Mouse (Mus musculus): Measurements from ENCODE around the gene P4hb.
"Not testable (repeated sequence)": the region's sequence is repeated elsewhere in the genome, so short reads cannot be mapped to it uniquely, and the experiment has no call there.

Gene P4hb

GRCm38 (mm10) chr11:120541907-120542306 is 31.1 kb downstream of the P4hb start:
- in situ Hi-C loops (cut with MboI; ENCODE audit: low sequenced_read_pairs): no loop called here

DNA sequence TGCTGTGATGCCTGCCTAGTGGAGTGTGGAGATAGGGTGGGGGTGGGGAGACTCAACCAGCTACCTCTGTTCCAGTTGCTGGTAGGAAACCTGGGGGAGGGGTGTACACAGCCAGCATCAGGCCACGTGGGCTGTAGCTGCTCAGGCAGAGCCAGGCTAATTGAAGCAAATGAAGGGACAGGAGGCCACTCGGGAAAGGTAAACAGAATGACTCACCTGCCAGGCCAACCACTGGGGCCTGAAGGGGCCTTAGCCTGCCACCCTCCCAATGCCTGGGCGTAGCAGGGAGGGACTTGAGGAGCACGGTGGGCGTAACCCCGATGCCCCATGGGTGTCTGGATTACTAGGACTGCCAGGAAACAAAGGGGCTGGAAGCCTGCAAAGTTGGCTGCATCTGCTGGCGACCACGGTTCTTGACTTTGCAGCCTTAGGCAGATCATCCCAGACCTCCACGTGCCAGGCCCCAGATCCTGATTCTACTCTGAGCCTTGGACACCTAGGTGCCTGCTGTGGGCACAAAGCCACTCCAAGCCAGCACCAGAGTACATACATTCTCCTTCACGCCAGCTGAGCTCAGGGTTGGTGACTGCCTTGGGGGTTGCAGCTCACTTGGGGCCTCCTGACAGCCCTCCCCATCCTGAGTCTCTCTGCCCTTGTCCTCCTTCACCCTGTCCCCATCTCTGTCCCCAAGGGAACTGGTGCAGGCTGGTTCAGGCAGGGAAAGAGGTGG is 33.6 kb downstream of the P4hb start:
- in situ Hi-C loops (cut with MboI; ENCODE audit: low sequenced_read_pairs): no loop called here

- in situ Hi-C loops (cut with MboI; ENCODE audit: low sequenced_read_pairs): no loop called here
Observed at GRCm38 (mm10) chr11:120538955-120539284, 34.1 kb downstream of the P4hb start.

- in situ Hi-C loops (cut with MboI; ENCODE audit: low sequenced_read_pairs): no loop called here
Observed at GRCm38 (mm10) chr11:120538485-120538884, 34.6 kb downstream of the P4hb start.

DNA sequence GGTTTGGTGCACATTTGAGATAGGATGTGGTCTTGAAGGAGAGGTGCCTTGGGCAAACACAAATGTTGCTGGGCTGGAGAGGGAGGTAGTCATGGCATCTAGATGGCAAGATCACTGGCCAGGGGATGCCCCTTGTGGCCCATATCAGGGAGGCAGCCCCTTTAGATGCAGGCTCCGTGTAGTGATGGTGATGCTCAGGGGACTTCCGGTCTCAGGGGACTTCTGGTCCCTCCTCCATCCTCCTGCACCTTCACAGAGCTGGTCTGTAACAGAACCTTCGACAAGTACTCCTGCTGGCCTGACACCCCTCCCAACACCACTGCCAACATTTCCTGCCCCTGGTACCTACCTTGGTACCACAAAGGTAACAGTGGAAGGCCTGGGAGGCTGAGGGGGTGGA is 37.2 kb downstream of the P4hb start:
- in situ Hi-C loops (cut with MboI; ENCODE audit: low sequenced_read_pairs): no loop called here

- in situ Hi-C loops (cut with MboI; ENCODE audit: low sequenced_read_pairs): no loop called here
Observed at GRCm38 (mm10) chr11:120535145-120535544, 37.9 kb downstream of the P4hb start.

DNA sequence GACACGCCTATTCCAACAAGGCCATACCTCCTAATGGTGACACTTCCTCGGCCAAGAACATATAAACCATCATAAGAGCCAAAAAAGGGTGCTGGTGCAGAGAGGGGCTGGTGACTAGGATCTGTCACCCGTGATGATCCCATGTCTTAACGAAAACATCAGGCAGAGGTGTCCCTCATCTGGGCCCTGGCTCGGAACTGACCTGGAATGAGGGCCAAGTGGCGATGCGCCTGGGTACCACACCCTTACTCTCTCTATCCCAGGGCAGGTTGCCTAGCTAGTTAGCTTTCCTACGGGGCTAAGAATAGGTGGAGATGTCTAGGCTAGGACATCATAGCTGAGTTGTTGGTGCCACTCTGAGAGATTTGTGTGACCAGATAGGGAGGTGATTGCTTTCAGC is 39.0 kb downstream of the P4hb start:
- in situ Hi-C loops (cut with MboI; ENCODE audit: low sequenced_read_pairs): no loop called here

DNA sequence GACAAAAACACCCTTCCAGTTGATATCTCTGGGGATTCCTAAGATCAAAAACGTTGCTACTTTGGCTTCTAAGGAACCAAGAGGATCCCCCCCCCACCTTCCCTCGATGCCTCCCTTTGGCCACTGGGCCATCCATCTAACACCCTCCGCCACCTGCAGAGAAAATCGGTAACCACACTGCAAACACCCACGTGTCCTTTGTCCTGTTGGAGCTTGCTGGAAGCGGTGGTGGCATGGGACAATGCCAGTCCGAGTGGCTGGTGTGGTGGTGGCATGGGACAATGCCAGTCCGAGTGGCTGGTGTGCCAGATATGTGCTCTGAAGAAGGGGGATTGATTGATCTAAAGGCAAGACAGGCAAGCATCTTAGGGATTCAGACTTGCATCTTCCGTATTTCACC is 41.4 kb downstream of the P4hb start:
- in situ Hi-C loops (cut with MboI; ENCODE audit: low sequenced_read_pairs): no loop called here

GRCm38 (mm10) chr11:120530085-120530964 is 42.7 kb downstream of the P4hb start, which contains the start of gene Gcgr:
TSS of gene Gcgr (plus strand) at chr11:120530699.
- in situ Hi-C loops (cut with MboI; ENCODE audit: low sequenced_read_pairs): no loop called here

DNA sequence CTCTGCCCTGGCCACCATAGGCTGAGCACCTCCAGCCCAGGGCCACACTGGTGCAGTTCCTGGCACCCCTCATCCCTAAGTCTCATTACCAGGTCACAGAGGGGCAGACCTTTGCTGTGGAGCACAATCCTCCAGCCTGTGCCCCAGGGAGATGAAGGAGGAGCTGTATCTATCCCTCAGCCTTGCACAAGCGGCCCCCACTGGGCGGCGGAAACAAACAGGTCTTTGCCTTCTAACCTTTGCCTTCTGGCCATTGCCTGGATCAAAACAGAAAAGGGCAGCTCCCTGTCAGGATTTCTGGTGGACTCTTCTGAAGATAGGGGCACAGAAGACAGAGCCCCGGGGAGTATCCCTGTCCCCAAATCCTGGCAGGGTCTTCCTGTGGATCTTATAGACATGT is 44.1 kb downstream of the P4hb start:
- in situ Hi-C loops (cut with MboI; ENCODE audit: low sequenced_read_pairs): no loop called here

DNA sequence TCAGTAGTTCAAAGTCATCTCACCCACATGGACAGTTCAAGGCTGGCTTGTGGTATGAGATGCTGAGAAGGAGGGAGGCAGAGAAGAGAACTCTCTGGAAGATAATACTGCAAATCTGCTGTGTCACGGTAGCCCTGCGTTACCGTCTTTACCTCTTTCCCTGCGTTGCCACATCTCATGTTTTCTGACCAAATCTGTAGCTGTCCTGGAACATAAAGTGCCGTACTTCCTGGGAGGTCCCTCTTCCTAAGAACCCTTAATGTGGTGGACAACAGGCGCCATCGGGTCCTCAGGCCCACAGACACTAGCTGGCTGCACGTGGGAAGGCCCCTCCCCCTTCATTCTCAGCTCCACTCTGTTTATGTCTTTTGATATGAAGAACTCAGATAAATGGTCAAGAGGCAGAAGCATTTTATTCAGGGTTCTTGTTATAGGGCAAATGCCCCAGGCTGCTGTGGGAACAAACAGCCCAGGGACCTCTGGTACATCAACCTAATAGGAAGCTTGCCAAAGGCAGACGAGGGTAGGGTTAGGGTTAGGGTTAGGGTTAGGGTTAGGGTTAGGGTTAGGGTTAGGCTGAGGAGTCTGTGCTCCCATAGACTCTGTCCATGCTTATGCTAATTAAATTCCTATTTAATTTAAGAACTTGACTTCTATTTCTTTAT is 45.2 kb downstream of the P4hb start:
- in situ Hi-C loops (cut with MboI; ENCODE audit: low sequenced_read_pairs): no loop called here

DNA sequence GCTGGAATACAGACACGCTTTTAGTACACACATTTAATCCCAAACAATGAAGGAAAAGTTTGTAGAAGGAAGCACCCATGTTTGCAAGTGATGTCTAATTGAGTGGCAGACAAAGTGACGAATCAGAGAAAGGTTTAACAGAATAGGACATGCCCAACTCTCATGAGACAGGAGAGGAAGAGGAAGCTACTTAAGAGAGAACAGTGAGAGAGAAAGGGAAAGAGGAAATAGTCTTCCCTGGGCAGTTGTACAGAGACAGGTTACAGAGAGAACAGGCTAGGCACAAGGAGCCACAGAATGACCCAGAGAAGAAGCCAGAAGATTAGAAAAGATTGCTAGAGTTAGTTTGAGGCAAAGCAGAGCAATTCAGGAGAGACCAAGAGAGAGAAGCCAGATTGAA is 47.1 kb downstream of the P4hb start:
- in situ Hi-C loops (cut with MboI; ENCODE audit: low sequenced_read_pairs): no loop called here

DNA sequence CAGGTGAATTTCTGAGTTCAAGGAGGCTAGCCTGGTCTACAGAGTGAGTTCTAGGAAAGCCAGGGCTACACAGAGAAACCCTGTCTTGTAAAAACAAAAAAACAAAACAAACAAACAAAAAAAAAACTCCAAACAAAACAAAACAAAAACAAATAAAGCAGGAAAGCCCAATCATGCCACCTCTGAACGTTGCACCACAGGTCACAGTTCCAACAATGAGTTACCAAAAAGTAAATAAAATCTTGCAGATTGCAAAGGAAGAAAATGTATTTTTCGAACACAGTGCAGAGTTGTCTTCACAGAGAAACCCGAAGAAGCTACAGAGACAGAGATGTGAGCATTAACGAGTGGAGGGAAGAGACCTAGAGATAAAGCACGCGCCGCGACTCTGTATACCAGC is 50.5 kb downstream of the P4hb start:
- in situ Hi-C loops (cut with MboI; ENCODE audit: low sequenced_read_pairs): no loop called here

DNA sequence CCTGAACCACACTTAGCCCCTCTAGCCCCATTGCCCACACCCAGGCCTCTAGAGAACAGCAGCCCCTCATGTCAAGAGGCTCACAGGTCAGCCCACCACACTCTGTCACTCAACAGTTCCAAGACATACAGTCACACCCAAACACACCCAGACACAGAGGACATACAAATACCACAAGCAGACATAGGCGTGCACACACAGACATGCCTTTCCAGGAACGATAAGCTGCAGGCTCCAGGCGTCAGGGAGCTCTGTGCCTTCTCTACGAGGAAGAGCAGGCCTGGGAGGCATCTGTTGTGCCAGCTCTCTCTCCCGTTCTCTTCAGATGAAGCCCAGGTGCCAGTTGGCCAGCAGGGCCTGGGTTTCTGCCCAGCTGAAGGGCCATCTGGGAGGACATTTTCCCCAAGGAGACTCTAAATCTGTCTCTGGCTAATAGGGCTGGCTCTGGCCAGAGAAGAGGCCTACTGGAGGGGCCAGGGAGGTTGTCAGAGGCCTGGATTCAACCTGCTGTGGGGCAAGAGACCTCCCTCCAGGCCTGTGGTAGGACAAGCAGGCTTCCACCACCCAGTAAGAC is 52.0 kb downstream of the P4hb start:
- in situ Hi-C loops (cut with MboI; ENCODE audit: low sequenced_read_pairs): no loop called here

- in situ Hi-C loops (cut with MboI; ENCODE audit: low sequenced_read_pairs): no loop called here
Observed at GRCm38 (mm10) chr11:120520498-120520897, 52.6 kb downstream of the P4hb start.

DNA sequence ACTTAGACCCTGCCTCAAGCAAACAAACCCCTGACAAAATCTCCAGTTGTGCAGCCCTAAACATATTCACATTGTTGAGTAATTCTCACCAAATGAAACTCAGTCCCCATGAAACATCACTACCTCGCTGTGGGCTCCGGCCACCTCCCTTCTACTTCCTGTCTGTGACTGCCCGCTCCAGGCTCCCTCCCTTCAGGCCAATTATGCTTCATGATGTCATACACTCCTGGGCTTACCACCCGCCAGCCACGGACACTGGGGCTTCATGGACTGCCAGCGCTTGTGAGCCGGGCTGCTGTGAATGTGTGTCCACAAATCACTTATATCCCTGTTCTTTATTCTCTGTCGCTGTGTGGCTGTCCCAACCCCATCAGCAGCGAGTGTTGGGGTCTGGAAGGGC is 53.3 kb downstream of the P4hb start:
- in situ Hi-C loops (cut with MboI; ENCODE audit: low sequenced_read_pairs): no loop called here

DNA sequence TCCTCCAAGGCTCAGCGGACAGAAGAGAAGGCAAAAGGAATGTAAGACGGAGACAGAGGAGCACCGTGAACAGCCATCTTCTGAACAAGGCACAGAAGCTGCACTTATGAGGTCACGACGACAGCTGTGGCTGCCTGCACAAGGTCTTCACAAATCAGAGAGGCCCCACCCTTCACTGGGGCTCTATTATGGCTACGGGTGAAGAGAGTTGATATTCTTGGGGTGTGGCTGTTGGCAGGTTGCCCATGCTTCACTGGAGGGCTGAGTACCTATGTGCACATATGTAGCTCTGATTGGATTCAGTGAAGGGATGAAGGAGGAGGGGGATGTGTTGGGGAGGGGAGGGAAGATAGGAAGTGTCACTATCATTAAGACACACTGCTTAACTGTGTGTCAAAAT is 54.5 kb downstream of the P4hb start:
- in situ Hi-C loops (cut with MboI; ENCODE audit: low sequenced_read_pairs): no loop called here

GRCm38 (mm10) chr11:120518027-120518426 is 55.0 kb downstream of the P4hb start:
- in situ Hi-C loops (cut with MboI; ENCODE audit: low sequenced_read_pairs): no loop called here

GRCm38 (mm10) chr11:120517147-120517546 is 55.9 kb downstream of the P4hb start:
- in situ Hi-C loops (cut with MboI; ENCODE audit: low sequenced_read_pairs): no loop called here

GRCm38 (mm10) chr11:120515611-120516010 is 57.4 kb downstream of the P4hb start:
- in situ Hi-C loops (cut with MboI; ENCODE audit: low sequenced_read_pairs): no loop called here

- in situ Hi-C loops (cut with MboI; ENCODE audit: low sequenced_read_pairs): not testable (repeated sequence)
Observed at GRCm38 (mm10) chr11:120514262-120514661, 58.8 kb downstream of the P4hb start.

Measured in CH12F3 (cell line).